Mouse (Mus musculus) liver, embryonic 14.5 days (tissue): ENCODE results near the gene Efnb3. TPM values are rescaled to one million over a fixed set of nuclear protein-coding genes. Genes with fewer than 3 reads are reported as not detected.
"Not testable (repeated sequence)": the region's sequence is repeated elsewhere in the genome, so short reads cannot be mapped to it uniquely, and the experiment has no call there.

Source experiments
- ATAC-seq: fragments of 200-750 bp; cut with Nextera tagmentation; 2 replicates; pipeline ENCODE4 v1.8.0; 2017; ENCODE audit warnings: moderate number of reproducible peaks, mild to moderate bottlenecking, moderate library complexity; ENCODE audit not compliant: insufficient read depth
- DNase-seq, 3 experiments: peaks; one replicate each; pipeline ENCODE4 v3.0.0-alpha.2; 2012 to 2013; ENCODE audit warnings: low read depth in 3 of 3, low spot score in 3 of 3
- H3K27ac ChIP-seq: fragments of 300-500 bp; sonication (generic); 2 replicates; pipeline ENCODE4 v1.5.1; 2014; ENCODE audit warnings: moderate library complexity, mild to moderate bottlenecking, control low read depth, inconsistent platforms
- H3K27me3 ChIP-seq: fragments of 300-500 bp; sonication (generic); 2 replicates; pipeline ENCODE4 v1.6.1; 2014; ENCODE audit warnings: mild to moderate bottlenecking, low read length, moderate library complexity; ENCODE audit not compliant: control insufficient read depth, insufficient read depth
- H3K36me3 ChIP-seq: fragments of 300-500 bp; sonication (generic); replicated peaks from 2 replicates; pipeline ENCODE4 v1.6.1; 2014; ENCODE audit warnings: low read depth; ENCODE audit not compliant: control insufficient read depth, insufficient read depth
- H3K4me1 ChIP-seq, 2 experiments: fragments of 200-500 bp in 1 of 2; fragments of 300-500 bp in 1 of 2; sonication (generic) in 1 of 2; replicated peaks; 2 replicates each; pipeline ENCODE4 v1.6.1; 2012 to 2014; ENCODE audit warnings: antibody characterized with exemption in 1 of 2, inconsistent platforms in 1 of 2, low read length in 1 of 2; ENCODE audit not compliant: control insufficient read depth in 2 of 2, insufficient read depth in 2 of 2
- H3K4me2 ChIP-seq: fragments of 300-500 bp; sonication (generic); 2 replicates; pipeline ENCODE4 v1.6.1; 2014; ENCODE audit warnings: low read depth, mild to moderate bottlenecking, control low read depth, moderate library complexity
- H3K4me3 ChIP-seq, 2 experiments: fragments of 200-500 bp in 1 of 2; fragments of 300-500 bp in 1 of 2; sonication (generic) in 1 of 2; 2 replicates each; pipeline ENCODE4 v1.5.1; 2012 to 2014; ENCODE audit warnings: low read depth in 2 of 2, low read length in 2 of 2, mild to moderate bottlenecking in 2 of 2, control low read depth in 1 of 2, inconsistent platforms in 1 of 2, moderate library complexity in 1 of 2; ENCODE audit not compliant: insufficient read depth in 1 of 2
- H3K9ac ChIP-seq: fragments of 300-500 bp; sonication (generic); replicated peaks from 2 replicates; pipeline ENCODE4 v1.6.1; 2014; ENCODE audit warnings: mild to moderate bottlenecking, control low read depth, moderate library complexity
- H3K9me3 ChIP-seq: fragments of 300-500 bp; sonication (generic); 2 replicates; pipeline ENCODE4 v1.6.1; 2016; ENCODE audit warnings: low read length, mixed read lengths; ENCODE audit not compliant: control insufficient read depth
- CTCF ChIP-seq: IDR thresholded peaks from 2 replicates; pipeline ENCODE4 v1.5.1; 2016; ENCODE audit warnings: antibody characterized with exemption, low read depth, control low read depth
- EP300 ChIP-seq: IDR thresholded peaks from 2 replicates; pipeline ENCODE4 v1.6.1; 2016; ENCODE audit warnings: antibody characterized with exemption, low read depth
- whole genome bisulfite sequencing: fragments of 180-500 bp; shearing (Covaris S2); extraction: QIAGEN DNeasy Blood & Tissue Kit; methylation state at CpG from one replicate; pipeline ENCODE4 v1.1.7; 2014; ENCODE audit not compliant: insufficient replicate concordance; 5-methylcytosine and 5-hydroxymethylcytosine counted together
- polyA plus RNA-seq, 2 experiments: library from polyadenylated mRNA; depleted of rRNA in 1 of 2; stranded (reverse) in 1 of 2; unstranded in 1 of 2; fragments of >200 nt; fragmentation: Nextera tagmentation in 1 of 2; extraction: Ambion mirVana in 1 of 2; gene quantifications; 2 replicates each; pipeline versions ENCODE4 v1.2.1 to v1.2.3; 2012 to 2014

The Efnb3 gene
- polyA plus RNA-seq, 2 experiments = 0.13 to 1.0 TPM

DNA sequence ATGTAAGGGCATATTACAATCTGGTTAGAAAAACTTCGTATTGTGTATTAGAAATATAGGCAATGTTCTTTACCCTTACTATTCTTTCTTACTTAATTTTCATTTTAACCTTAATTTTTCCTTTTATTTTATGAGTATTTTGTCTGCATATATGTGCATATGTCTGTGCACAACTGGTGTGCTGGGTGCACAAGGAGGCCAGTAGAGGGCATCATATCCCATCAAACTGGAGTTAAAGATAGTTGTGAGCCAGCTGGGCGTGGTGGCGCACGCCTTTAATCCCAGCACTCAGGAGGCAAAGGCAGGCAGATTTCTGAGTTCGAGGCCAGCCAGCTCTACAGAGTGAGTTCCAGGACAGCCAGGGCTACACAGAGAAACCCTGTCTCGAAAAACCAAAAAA is 29.2 kb downstream of the Efnb3 start:
- peaks cover 16% of the 10 kb centered on the region for H3K27me3 ChIP-seq
- WGBS = 70% methylated on average over 6 of the region's 6 CpGs
- not testable (repeated sequence) for H3K27ac ChIP-seq, H3K4me2 ChIP-seq, ATAC-seq, H3K9me3 ChIP-seq, H3K9ac ChIP-seq, DNase-seq, H3K4me1 ChIP-seq, H3K36me3 ChIP-seq, H3K4me3 ChIP-seq
- peak; percentile 57 for TF ChIP-seq CTCF

DNA sequence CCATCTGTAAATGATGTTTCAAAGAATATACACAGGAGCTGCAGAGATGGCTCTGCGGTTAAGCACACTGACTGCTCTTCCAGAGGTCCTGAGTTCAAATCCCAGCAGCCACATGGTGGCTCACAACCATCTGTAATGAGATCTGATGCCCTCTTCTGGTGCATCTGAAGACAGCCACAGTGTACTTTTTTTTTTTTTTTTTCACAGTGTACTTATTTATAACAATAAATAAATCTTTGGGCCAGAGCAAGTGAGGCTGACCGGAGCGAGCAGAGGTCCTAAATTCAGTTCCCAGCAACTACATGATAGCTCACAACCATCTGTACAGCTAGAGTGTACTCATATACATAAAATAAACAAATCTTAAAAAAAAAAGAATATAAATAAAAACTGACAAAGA is 29.7 kb downstream of the Efnb3 start:
- H3K27ac ChIP-seq, DNase-seq, H3K4me2 ChIP-seq, ATAC-seq, H3K9me3 ChIP-seq, H3K4me3 ChIP-seq, H3K4me1 ChIP-seq, H3K36me3 ChIP-seq, H3K9ac ChIP-seq: not testable (repeated sequence)
- WGBS = 83% methylated on average over 3 of the region's 3 CpGs
- H3K27me3 ChIP-seq = peaks cover 16% of the 10 kb centered on the region

DNA sequence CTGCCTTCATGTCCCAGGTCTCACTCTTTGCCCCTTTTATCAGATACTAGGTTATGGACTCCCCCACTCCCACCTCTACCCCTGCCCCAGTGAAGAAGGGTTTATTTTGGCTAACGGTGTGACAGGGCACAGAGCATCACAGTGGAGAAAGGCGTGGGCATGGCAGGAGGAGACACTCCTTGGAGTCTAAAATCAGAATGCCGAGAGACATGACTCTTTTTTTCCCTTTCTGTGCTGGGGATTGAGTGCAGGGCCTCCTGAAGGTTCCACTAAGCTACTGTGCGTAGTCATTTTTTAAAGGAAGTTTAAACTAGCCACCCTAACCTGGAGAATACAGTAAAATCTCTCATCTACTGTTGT is 32.0 kb downstream of the Efnb3 start:
- WGBS = 66% methylated on average over 4 of the region's 4 CpGs
- Histone ChIP-seq H3K9me3 (no peaks in the 10 kb centered on the region), H3K36me3 (no peaks in the 10 kb centered on the region), H3K27me3 (peaks cover 16% of the 10 kb centered on the region), H3K4me2 (no peak overlapping the region), H3K9ac (no peak overlapping the region), H3K4me1 (0 out of 4 replicates have a peak, but pooled peaks cover 0 to 6% of the 10 kb centered on the region in 2 experiments), H3K4me3 (no peak overlapping the region), H3K27ac (no peak overlapping the region)
- TF ChIP-seq CTCF (no peak), EP300 (no peak)
- no peak for DNase-seq
- no peak for ATAC-seq

DNA sequence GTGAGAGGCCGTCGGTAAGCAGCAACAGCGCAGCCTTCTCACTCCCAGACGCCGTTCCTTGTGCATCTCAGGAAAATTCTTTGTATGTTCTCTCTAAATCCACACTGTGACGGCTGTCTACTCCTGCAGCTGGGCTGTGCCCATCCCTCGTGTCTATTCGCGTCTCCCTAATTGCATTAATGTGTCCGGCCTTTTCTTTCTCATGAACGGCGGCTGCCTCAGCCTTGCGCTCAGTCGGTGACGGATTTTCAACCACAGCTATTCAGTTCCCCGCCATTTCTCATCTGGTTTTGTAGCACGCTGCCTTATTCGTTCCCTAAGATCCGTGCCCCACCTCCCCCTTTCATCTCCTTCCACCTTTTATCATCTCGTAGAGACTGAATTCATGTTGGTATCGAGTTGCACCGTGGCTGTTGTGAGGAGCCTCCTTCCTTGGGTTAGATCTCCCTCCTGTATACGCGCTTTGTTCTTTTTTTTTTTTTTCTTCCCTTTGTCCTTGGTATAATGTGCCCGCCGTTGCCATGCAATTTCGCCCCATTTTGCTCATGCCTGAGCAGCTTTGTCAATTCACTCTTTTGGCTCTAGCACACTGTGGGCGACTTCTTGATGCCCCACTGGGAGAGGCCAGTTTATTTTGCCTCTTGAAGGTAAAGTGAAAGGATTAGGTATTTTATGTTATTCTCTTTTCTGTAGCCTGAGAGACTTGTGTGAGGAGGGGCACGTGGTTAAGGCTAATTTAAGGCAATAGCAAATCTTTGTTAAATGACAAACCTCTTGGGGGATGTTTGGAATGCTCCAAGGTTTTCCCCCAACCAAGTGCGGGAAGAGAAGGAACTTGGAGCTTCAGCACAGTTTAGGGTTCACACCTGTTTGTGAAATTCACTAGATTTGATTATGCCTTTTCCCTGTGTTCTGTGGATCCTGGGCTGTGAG is 32.6 kb downstream of the Efnb3 start:
- WGBS = 18% methylated on average over 30 of the region's 30 CpGs
- H3K36me3 ChIP-seq = no peaks in the 10 kb centered on the region
- H3K9ac ChIP-seq = no peak overlapping the region
- ATAC-seq (no peak), DNase-seq (no peak)
- no peak overlapping the region for H3K4me3 ChIP-seq
- H3K27me3 ChIP-seq = peaks cover 16% of the 10 kb centered on the region
- H3K27ac ChIP-seq = no peak overlapping the region
- H3K9me3 ChIP-seq = no peaks in the 10 kb centered on the region
- TF ChIP-seq CTCF (no peak), EP300 (no peak)
- H3K4me2 ChIP-seq = no peak overlapping the region
- 0 out of 4 replicates have a peak, but pooled peaks cover 0 to 6% of the 10 kb centered on the region in 2 experiments for H3K4me1 ChIP-seq

DNA sequence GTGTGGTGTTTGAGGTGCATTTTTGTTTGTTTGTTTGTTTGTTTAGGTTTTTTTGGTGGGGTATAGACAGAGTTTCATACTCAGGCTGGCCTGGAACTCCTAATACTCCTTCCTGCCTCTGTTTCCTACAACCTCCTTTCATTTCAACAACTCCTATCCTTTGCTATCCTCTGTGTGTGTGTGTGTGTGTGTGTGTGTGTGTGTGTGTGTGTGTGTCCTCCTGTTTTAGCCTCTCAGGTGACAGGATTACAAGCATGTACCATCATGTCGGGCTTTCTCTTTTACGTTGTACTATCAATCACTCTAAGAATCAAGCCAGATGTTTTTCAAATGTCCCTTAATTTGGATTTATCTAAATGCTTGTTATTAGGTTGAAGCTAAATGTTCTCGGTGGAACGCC is 33.4 kb downstream of the Efnb3 start:
- H3K36me3 ChIP-seq = no peaks in the 10 kb centered on the region
- ATAC-seq = no peak
- 57% methylated on average over 4 of the region's 4 CpGs for WGBS
- DNase-seq = no peak
- H3K27me3 ChIP-seq = peaks cover 16% of the 10 kb centered on the region
- no peaks in the 10 kb centered on the region for H3K9me3 ChIP-seq
- H3K4me3 ChIP-seq = no peak overlapping the region
- H3K27ac ChIP-seq = no peak overlapping the region
- peaks cover 2 to 7% of the 10 kb centered on the region in 2 experiments; a peak in 3 of 4 replicates for H3K4me1 ChIP-seq
- H3K4me2 ChIP-seq = no peak overlapping the region
- TF ChIP-seq EP300 = no peak
- TF ChIP-seq CTCF = no peak
- H3K9ac ChIP-seq = no peak overlapping the region
